Mouse (Mus musculus) olfactory bulb, adult 2 months (tissue): ENCODE results near the gene Gm4952. TPM values are rescaled to one million over a fixed set of nuclear protein-coding genes. Genes with fewer than 3 reads are reported as not detected.

Experiments used
- H3K27ac ChIP-seq: fragments of 200-500 bp; 2 replicates; pipeline ENCODE4 v1.5.1; 2012; ENCODE audit warnings: low read depth, low read length; ENCODE audit not compliant: insufficient read depth
- H3K4me1 ChIP-seq: fragments of 200-500 bp; 2 replicates; pipeline ENCODE4 v1.6.1; 2012; ENCODE audit warnings: low read length; ENCODE audit not compliant: control insufficient read depth, insufficient read depth
- H3K4me3 ChIP-seq: fragments of 200-500 bp; 2 replicates; pipeline ENCODE4 v1.5.1; 2012; ENCODE audit warnings: mild to moderate bottlenecking, low read depth, low read length, moderate library complexity; ENCODE audit not compliant: insufficient read depth
- CTCF ChIP-seq: fragments of 200-500 bp; IDR thresholded peaks from 2 replicates; pipeline ENCODE4 v1.5.1; 2012; ENCODE audit warnings: low read depth, mild to moderate bottlenecking, low read length, moderate library complexity; ENCODE audit not compliant: insufficient read depth
- POLR2A ChIP-seq: fragments of 200-500 bp; IDR thresholded peaks from 2 replicates; pipeline ENCODE4 v1.6.1; 2012; ENCODE audit warnings: mild to moderate bottlenecking, low read depth, low read length, moderate library complexity; ENCODE audit not compliant: insufficient read depth
- WGBS: fragments of 180-500 bp; shearing (Covaris S2); methylation state at CpG from one replicate; pipeline ENCODE4 v1.1.7; 2018; 5-methylcytosine and 5-hydroxymethylcytosine counted together
- polyA plus RNA-seq: library from polyadenylated mRNA; stranded (reverse); fragments of >200 nt; gene quantifications from 2 replicates; pipeline ENCODE4 v1.2.4, GENCODE M21; 2012; ENCODE audit warnings: low replicate concordance; ENCODE audit not compliant: missing spikeins, insufficient read depth, insufficient read length

The Gm4952 gene
- polyA plus RNA-seq, 1 experiment: not detected

DNA sequence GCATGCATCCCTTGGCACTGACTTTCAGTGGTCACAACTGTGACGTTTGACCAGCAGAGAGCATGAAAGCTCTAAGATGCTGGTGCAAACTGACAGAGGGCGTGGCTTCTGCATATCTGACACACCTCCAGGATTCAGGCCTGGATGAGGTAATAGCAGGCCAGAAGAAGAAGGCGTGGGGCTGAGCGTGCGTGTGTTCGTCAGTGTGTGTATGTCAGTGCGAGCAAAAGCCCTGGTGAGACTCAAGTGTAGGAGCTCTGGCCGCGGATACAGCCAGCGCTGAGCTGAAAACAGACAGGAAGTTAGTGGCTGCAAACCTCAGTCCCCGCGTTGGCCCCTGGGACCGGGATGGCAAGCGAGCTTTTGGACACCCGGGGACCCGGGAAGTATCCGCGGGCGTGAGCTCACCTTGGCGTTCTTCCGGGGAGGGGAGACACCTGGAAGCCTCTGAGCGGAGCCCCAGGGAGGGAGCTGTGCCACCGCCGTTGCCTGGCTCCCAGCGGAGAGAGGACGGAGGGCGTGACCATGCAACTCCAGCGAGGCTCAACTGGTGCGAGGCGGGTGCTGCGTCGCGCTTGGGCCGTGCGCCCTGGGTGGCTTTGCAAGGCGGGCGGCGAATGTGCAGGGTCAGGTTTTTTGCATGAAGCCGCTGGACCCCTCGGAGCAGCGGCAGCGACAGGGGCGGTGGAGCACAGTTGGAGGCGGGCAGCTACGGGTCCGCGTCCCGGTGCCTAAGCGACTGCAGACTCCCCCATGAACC lies 4.1 kb upstream of the Gm4952 start:
- H3K4me3 ChIP-seq: peak overlapping the region; percentile 70
- peaks cover 13% of the 10 kb centered on the region for H3K4me1 ChIP-seq
- H3K27ac ChIP-seq: no peak overlapping the region
- no peak for TF ChIP-seq CTCF
- TF ChIP-seq POLR2A: no peak
- under 1% methylated on average over 49 of the region's 49 CpGs for WGBS

DNA sequence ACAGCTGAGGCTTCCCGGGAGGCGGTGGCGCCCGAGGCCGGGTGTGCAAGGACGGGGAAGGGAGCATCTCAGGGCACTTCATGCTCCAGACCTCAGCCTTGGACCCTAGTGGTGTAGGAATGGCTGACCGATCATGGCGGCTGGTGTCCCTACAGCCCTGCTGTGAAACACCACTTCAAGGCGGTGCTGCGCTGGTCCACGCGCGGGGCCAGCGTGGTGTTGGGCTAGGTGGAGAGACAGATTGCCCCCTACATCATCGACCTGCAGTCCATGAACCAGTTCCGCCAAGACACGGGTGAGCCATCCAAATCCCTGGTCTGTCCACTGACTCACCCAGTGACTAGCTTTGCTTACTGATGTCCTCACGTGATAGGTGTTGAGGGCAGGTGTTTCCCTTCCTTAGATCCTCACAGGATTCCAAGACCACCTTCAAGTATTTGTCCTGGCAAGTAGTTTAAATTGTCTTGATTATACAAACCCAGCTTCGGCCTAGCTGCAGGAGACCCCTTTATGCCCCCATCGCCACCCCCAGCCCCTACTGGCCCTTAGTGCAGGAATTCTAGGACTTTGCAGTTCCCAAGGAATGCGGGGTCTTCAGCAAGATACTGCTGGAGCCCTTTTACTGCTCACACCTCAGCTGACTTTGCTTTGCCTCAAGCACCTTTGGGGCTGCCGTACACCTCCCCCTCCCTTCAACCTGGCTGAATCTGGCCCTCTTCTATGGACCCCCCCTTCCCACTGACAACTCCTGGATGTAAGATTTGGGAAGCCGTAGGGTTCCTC lies 3.3 kb upstream of the Gm4952 start:
- H3K4me1 ChIP-seq: peaks cover 13% of the 10 kb centered on the region
- H3K4me3 ChIP-seq: peak overlapping the region; percentile 70
- 20% methylated on average over 23 of the region's 23 CpGs for WGBS
- no peak overlapping the region for H3K27ac ChIP-seq
- TF ChIP-seq CTCF (no peak), POLR2A (no peak)

DNA sequence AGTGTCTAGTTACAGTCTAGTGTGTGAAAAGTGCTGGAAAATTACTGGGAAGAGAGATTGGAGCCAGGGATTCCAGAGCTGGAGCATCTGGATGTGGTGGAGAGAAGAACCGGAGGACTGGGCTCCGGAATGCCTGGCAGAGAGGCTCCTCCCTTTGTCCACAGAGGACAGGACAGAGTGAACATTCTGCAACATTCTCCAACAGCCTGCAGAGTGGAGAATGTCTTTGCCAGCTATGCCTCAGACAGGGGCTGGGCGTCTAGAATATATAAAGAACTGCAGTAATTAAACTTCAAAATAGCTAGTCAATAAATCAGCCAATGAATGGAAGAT lies 2.7 kb upstream of the Gm4952 start:
- H3K27ac ChIP-seq: no peak overlapping the region

DNA sequence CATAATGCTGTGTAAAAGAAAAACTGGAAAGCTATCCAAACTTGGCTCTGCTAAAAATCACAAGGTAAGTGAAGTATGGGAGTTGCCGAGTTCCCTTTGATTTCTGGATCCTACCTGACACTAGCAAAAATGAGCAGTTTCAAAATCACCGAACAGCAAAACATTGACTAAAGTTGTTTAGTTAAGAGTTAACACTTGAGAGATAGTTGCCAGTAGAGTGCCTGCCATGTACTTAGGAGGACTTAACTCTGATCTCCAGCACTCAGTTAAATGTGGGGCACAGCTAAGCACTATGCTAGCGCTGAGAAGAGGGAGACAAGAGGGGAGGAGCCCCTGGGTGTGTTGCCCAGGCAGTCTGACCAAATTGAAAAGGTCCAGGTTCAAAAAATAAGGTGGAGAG lies 1.1 kb upstream of the Gm4952 start:
- TF ChIP-seq CTCF: no peak
- no peak for TF ChIP-seq POLR2A
- WGBS: 68% methylated on average over 3 of the region's 3 CpGs
- no peak overlapping the region for H3K27ac ChIP-seq
- H3K4me3 ChIP-seq: no peak overlapping the region
- H3K4me1 ChIP-seq: peaks cover 13% of the 10 kb centered on the region

More for the DNA sequence above, 2.7 kb upstream of the Gm4952 start:
- H3K4me3 ChIP-seq: peak overlapping the region; percentile 70; the same call in 1 of the 2 replicates
- WGBS: 66% methylated on average over 3 of the region's 3 CpGs
- no peak for TF ChIP-seq POLR2A
- no peak for TF ChIP-seq CTCF
- H3K4me1 ChIP-seq: peaks cover 13% of the 10 kb centered on the region

DNA sequence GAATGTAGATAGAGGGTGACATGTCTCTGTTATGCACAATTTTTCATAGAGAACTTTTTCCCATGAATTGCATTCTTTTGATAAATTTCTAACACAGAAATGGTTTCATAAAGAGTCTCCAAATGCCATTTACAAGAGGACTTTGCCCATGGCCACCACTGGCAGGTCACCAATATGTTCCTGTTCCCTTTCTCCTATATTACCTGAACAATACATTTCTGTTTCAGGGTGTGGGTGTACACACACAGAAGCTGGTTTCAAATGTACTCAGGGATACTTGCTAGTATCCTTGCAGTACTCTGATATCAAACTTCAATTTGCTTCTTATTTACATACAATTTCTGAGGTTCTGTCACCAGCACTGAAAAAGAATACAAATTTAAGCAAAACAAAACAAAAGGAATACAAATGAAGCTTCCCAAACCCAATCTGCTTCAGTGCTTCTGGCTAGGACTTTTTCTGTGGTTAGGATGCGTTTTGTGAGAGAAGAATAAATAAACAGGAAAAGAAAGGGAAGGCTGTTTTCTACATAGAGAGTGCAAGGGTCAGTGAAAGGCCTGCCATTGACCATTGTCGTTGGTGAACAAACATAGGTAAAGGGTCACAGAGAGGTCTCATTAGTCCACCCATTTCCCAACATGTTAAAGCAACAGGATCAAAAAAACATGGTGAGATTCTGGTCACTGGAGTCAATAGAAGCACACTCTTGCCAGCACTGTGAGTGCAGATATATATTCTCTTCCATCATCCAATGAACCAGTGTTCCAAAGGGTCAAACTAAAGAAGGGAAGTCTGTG lies 1.1 kb downstream of the Gm4952 start:
- H3K4me3 ChIP-seq: no peak overlapping the region
- TF ChIP-seq CTCF (no peak), POLR2A (no peak)
- peaks cover 8% of the 10 kb centered on the region; the same call in 1 of the 2 replicates for H3K4me1 ChIP-seq
- H3K27ac ChIP-seq: no peak overlapping the region
- 47% methylated on average over 2 of the region's 2 CpGs for WGBS

DNA sequence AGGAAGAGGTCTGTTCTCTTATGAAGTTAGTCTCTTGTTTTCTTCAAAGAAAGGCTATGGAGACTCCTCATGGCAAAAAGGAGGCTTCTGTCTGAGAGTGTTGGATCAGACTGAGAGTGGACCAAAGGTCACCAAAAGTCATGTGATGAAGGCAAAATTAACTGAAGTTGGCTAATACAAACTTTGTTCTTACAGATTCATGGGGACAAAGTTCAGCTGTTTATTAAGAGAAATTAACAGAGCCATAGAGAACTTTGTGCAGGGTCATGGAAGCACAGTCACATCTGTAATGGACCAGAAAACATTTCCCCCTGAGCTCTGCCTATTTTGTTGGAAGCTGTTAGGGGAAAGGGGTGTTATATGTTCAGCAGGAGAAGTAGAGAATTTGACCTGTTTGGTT lies 8.6 kb downstream of the Gm4952 start:
- Histone ChIP-seq H3K4me1 (no peaks in the 10 kb centered on the region), H3K4me3 (no peak overlapping the region), H3K27ac (no peak overlapping the region)
- no peak for TF ChIP-seq POLR2A
- TF ChIP-seq CTCF: no peak

DNA sequence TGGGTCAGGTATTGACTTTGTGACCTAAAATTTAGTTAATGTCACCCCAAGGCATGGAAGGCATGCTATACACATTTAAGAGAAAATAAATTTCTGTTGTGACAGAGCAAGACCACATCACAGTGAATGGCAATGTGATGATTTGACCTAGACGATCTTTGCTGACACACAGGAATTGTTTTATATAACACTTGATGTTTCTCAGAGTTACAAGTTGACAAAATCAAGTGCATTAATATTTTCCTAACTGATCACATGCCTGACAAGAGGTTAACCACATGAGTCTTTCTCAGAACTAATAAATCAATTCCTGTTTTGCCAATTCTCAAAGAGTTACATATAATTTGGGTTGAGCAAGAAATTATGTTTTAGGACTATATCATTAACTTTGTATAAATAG lies 13.9 kb downstream of the Gm4952 start:
- Histone ChIP-seq H3K4me3 (no peak overlapping the region), H3K4me1 (no peaks in the 10 kb centered on the region), H3K27ac (no peak overlapping the region)
- 79% methylated on average over 1 of the region's 1 CpGs for WGBS
- TF ChIP-seq CTCF: no peak
- TF ChIP-seq POLR2A: no peak

DNA sequence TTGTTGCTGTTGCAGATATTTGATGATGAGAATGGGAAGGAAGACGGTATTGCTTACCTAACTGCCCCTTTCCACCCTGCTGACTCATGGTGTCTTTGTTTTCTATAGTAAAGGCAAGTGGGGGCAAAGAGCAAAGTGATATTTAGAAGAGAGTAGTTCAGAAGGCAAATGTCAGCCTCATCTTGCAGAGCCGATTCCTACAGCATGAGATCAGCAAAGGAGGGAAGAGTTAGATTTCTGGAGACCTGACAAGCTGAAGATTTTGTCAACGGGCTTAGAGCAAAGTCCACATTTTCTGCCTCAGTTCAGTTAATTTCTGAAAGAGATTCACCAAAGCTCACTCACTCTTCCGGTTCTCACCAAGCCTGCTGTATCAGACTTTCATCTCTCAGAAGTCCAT lies 33.4 kb downstream of the Gm4952 start, which contains the start of gene Glyat:
Gene Glyat (plus strand): TSS at position 133 of the 400 bp plus-strand sequence.
- no peak within 1 kb of the TSS for H3K4me3 ChIP-seq
- 80% methylated on average over 4 of the region's 4 CpGs for WGBS
- TF ChIP-seq CTCF: no peak
- TF ChIP-seq POLR2A: no peak
- H3K4me1 ChIP-seq: no peaks in the 10 kb centered on the region
- H3K27ac ChIP-seq: no peak within 1 kb of the TSS

DNA sequence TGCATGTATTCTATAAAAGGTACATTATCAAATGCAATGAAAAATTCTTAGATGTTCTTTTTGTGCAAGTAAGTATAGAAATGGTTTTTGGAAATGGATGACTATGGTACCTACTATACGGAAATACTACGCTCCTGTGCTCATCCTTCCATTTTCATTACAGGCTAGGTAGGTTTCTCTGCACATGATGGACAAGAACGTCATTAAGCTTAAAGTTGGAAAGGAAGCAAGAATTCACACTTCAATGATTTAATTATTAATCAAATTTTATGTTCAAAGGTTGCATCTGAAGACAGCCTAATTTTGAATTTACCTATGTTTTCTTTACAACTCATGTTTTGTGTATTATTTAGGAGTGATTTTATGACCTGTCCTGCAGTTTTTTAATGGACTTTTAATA lies 34.5 kb downstream of the Gm4952 start:
- H3K4me3 ChIP-seq: no peak overlapping the region
- H3K27ac ChIP-seq: no peak overlapping the region
- no peak for TF ChIP-seq POLR2A
- 83% methylated on average over 3 of the region's 3 CpGs for WGBS
- no peaks in the 10 kb centered on the region for H3K4me1 ChIP-seq

DNA sequence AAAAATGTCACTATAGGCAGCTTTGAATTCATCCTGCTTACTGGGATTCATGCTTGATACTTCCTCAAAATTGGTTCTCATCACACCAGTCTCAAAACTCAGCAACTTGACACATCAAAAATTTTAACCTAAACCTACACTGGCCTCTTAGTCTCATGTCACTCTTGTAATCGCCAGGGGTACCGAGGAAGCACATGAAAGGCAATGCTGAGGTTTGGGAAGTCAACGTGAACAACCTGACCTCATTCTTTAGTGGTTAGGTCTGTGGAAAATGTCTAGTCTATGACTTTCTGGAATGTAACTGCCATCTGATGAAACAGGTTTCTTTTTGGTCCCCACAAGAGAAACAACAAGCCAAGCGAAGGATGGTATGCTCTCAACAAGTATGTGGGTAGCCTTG lies 35.2 kb downstream of the Gm4952 start:
- Histone ChIP-seq H3K4me3 (no peak overlapping the region), H3K27ac (no peak overlapping the region), H3K4me1 (no peaks in the 10 kb centered on the region)
- 86% methylated on average over 4 of the region's 4 CpGs for WGBS
- TF ChIP-seq CTCF (no peak), POLR2A (no peak)
